Mouse (Mus musculus): ENCODE results near the gene Plk5.
A peak's percentile ranks its signal among the peaks of the same experiment; 100 is the strongest.

The Plk5 gene

DNA sequence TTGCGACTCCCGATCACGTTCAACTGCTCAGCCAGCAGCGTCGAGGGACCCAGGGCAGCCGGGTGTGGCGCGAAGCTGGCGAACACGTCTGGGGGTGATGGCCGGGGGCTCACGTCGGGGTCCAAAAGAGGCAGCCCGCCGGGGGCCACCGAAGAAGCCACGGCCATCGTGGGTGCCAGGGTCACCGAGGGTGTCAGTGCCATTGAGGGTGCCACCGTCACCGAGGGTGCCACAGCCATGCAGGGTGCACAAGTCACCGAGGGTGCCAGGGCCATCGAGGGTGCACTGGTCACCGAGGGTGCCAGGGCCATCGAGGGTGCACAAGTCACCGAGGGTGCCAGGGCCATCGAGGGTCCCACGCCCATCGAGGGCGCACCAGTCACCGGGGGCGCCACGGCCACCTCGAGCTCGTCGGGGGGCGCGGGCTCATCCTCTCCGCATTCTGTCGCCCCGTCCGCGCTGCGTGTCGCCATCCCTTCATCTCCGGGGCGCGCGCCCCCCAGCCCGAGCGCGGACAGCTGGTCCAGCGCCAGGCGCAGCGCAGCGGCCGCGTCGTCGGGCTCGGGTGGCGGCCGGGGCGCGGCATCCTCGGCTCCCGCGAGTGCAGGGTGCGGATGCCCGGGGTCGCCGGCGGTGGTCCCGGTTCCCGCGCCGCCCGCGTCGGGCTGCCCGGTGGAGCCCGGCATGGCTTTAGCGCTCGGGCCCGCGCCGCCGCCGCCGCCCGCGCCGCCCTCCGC, 30.6 kb downstream of the Plk5 start:
- DNase-seq (ENCODE audit: extremely low read depth, low read depth, low spot score), result no peak

DNA sequence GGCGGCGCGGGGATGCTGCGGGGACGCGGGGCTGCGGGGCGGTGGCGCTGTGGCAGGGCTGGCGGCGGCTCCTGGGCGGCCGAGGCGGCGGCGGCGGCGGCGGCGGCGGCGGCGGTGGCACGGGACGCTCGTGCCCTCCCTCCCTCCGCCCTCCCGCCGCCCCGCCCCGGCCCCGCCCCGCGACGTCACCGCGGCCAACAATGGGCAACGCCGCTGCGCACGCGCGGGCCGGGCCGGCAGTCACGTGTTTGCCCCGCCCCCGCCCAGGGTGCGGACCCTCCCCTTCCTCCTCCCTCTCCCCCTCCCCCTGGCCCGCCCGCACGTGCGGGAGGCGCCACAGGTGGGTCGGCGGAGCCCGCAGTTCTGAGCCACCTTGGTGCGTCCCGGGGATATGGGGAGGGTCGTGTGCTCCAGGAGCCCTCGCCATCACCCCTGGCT, 31.3 kb downstream of the Plk5 start, which contains the start of gene Mex3d:
TSS of gene Mex3d (minus strand) at position 138 of the 438 bp plus-strand sequence.
- DNase-seq (ENCODE audit: extremely low read depth, low read depth, low spot score), result no peak

DNA sequence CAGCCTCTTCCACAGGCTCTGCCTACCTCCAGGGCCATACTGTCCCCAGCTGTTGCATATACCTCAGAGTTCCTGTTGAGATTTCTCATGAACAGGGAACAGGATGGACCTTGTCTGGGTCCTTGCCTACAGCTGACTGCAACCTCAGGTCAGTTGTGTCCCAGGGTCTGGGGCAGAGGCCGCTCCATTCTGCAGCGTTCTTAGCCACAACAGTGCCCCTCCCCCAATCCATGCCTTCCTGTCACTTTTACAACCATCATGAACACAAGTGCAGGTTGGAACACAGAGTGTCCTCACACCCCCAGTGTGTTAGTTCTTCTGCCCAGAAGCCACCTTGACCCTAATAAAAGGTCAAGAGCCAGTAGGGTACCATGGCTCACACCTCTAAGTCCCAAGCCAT, 32.5 kb downstream of the Plk5 start:
- no peak for DNase-seq (ENCODE audit: extremely low read depth, low read depth, low spot score)

DNA sequence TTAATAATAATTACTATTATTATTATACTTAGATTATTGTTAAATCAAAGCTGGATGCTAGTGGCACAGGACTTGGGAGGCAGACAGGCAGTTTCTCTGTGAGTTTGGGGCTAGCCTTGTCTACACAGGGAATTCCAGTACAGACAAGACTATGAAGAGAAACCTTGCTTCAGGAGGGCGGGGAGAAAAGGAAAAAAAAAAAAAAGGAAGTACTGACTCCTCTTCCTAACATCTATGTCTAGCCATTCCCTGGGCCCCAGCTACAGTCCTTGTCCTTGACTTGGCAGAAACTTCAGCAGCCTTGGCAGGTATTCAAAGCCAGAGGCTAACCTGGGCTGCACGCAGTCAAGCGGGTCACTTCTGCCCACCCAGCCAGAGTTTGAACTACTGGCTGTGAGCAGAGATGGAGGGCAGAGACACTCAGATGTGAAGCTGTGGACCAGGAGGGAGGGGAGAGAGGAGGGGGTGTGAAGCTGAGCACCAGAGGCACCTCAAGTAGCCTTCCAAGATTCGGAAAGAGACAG, 33.0 kb downstream of the Plk5 start:
- no peak for DNase-seq (ENCODE audit: extremely low read depth, low read depth, low spot score)

DNA sequence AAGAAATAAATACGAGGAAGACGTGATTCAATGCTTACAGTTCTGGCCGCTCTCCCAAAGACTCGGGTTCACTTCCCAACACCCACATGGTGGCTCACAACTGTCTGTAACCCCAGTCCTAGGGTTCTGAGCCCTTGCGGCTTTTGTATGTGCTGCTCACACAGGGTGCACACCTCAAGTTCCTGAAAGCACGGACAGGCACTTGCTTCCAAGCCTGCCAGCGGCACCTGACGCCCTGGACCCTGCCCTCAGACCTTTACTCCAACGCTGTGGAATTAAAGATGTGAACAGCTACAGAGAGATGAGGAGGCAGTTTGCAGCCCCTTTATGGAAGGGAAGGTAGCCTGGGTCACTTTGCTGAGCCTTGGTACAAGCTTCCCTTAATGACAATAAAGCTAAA, 34.4 kb downstream of the Plk5 start:
- no peak for DNase-seq (ENCODE audit: extremely low read depth, low read depth, low spot score)

DNA sequence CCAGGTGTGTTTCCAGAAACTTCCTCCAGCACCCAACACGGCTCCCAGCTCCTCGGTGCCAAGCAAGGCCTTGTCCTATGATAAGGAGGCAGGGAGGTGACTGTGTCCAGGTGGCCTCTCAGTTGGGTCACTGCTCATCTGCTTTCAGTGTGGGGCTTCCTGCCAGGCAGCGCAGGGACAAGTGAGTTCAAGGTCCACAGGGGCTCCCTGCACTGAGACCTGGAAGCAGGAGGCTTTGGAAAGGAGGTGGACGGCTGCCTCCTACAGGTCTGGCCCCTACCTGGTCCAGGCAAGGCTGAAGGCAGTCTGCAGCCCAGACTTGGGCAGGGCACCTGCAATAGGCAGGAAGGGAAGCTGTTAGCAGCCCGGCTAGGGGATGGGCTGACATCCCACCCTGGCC, 36.4 kb downstream of the Plk5 start:
- no peak for DNase-seq (ENCODE audit: extremely low read depth, low read depth, low spot score)

DNA sequence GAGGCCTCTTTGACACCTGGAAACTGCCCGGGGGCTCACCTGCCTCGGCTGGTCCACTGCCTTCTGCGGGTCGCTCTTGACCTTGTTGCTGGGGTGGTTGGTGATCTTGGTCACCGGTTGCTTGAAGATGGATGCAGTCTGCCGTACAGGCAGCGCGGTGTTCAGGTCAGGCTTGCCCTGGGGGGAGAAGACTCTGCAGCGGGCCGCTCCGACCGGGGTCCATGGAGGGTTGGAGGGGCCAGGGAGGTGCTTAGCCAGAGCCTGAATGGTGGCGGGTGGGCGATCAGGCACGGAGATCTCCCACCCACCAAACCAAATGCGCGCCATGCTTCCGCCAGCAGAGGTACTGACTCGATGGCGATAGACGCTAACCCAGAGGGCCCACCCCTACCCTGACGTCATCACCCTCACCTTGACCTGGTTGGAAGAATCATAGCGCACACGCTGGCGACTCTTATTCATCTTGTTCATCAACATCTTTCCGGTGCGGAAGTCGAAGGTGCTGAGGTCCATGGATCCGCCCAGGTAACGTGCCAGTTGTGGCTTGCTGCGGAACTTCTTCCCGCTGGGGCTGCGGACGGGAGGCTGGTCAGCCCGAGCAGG, 38.9 kb downstream of the Plk5 start:
- no peak for DNase-seq (ENCODE audit: extremely low read depth, low read depth, low spot score)

DNA sequence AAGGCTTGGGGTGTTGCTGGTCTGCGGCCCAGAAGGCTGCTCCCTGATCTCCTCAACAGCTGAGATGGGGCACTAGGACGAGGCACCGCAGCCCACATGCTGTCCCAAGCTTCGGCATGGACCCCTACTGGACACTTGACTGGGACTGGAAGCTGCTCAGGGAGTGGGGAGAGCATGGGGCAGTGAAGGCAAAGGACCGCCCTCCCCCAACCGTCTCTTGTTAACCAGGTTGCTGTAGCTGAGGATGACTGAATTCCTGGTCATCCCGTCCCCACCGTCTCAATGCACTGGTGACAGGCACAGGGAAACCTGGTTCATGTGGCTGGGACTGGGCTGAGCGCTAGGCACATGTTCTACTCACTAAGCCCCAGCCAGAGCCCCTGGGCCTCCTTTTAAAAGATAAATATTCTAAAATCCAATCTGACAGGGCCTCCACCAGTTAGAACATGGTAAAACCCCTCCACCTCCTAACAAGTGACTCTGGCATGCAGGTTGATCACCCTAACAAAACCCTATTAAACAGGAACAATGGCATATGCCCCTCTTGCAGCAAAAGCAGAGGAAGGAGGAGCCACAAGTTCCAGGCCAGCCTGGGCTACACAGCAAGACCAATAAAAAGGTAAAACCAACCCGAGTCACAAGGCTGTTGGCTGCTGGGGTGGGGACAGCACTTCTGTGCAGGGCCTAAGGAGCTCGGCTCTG, 40.7 kb downstream of the Plk5 start:
- no peak for DNase-seq (ENCODE audit: extremely low read depth, low read depth, low spot score)

DNA sequence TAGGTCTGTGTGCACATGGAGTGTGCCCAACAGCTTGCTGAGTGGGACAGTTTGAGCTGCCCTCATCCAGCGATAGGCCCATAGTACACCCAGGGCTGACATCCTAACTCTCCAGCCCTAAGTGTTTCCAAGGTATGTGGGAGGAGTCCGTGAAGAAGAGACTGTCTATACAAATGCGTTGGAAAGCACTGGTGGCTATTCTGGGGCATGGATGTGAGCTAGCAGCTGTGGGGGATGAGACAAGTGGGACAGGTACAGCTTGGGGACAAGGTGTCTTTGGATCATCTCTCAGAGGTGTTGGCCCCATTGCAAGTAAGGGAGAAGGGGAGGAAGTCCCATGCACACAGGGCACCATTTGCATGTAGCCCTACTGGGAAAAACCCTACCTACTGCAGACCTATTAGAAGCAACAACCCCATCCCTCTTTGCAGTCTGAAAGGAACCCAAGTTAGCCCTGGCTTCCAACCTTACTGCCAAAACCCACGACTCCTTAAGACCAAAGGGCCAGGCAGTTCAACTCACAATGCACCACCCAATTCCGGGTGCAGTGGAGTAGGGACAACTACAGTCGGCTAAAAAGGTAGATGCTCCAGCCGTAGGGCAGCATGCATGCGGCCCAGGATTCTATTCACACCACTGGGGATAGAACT, 41.4 kb downstream of the Plk5 start:
- DNase-seq (ENCODE audit: extremely low read depth, low read depth, low spot score), result no peak

DNA sequence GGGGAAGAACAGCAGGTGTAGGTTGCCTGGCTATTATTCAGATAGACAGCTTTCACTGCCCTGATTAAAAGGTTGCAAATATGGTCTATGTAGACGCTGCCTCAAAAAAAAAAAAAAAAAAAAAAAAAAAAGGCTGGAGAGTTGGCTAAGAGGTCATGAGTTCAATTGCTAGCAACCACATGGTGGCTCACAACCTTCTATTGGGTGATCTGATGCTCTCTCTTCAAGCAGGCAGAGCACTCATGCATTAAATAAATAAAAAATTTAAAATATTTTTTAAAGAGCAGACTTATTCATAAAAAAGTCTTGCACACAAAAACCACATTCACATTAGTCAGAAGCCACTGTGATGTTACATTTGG, 41.9 kb downstream of the Plk5 start:
- no peak for DNase-seq (ENCODE audit: extremely low read depth, low read depth, low spot score)

DNA sequence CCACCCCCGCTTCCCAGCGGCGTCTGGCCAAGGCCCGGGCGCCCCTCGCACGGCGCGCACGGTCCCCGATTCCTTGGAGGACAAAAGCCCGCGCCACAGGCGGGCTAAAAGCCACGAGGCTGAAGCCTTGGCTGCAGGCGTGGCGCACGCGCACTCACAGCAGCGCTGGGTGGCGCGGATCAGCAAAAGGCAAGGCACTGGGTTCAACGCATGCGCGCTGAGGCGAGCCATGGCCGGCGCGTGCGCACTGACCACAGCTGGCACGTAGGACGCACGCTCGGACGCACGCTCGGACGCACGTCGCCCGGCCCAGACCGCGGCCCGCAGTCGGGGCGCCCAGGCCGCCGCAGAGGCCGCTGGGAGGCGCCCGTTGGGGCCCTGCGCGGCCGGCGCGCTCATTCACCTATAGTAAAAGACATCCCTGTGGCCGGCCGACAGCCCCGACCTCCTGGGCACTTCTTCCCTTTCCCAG, 42.5 kb downstream of the Plk5 start:
- DNase-seq (ENCODE audit: extremely low read depth, low read depth, low spot score), result no peak

DNA sequence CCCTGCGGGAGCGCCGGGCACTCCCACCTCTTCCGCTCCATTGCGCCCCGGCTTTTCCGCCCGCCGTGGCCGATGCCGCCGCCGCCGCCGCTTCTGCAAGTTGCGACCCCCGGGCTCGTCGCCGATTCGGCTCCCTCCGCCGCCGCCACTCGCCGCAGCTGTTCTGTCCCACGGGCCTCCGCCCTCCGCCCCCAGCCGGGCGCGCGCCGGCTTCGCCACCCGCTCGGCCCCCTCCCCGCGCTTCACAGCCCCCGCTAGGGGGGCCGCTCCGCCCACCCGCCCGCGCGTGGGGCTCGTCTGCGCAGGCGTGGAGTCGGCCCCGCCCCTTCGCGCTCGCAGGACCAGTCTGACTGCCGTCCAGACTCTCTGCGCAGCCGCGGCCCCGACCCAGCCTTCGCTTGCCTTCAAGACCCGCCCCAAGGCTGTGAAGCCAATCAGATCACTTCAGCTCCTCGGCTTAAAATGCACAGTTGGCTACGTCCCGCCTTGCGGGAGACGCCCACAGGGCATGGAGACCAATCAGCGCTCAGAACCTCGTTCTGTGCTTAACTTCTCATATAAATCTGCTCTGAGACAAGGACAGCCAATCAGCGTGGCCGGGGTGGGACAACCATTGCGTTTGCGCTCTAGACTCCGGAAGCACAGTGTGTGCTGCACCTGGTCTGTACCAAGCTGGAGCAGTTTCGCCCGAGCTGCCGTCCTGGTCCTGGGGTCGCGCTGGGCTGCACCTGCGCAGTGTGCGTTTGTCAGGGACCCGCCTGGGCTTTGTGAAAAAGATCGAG, 43.1 kb downstream of the Plk5 start, which contains the start of gene Mbd3:
TSS of gene Mbd3 (minus strand) at position 360 of the 782 bp plus-strand sequence.
- DNase-seq (ENCODE audit: extremely low read depth, low read depth, low spot score), result peak; percentile 98

DNA sequence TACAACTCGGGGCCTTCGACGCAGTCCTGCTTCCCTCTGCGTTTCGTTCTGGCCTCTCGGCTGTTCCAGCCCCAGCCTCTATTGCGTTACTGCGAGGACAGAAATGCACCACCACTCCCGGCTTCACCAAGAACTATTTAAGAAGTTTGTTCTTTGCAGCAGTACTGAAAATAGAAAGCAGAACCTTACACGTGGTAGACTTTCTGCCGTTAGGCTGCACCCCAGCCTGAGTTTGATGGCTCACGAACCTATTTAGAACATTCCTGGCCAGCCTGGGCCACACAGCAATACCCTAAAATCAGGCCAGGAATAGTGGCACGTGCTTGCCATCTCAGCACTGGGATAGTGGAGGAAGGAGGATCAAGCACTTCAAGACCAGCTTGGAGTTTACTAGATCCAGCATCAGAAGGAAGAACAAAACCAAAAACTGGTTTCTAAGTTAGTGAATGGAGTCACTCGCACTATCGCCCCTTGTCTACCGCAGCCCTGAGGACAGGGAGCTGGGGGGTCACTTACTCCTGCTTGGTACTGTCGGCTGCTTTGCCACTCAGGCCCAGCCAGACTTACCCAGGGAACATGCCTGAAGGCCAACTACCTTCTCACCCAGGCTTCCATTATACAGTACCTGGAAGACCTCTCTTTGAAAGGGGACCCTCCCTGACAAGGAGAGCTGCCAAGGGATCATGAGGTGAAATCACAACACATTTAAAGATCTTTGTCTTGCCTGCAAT, 43.9 kb downstream of the Plk5 start:
- DNase-seq (ENCODE audit: extremely low read depth, low read depth, low spot score), result no peak

DNA sequence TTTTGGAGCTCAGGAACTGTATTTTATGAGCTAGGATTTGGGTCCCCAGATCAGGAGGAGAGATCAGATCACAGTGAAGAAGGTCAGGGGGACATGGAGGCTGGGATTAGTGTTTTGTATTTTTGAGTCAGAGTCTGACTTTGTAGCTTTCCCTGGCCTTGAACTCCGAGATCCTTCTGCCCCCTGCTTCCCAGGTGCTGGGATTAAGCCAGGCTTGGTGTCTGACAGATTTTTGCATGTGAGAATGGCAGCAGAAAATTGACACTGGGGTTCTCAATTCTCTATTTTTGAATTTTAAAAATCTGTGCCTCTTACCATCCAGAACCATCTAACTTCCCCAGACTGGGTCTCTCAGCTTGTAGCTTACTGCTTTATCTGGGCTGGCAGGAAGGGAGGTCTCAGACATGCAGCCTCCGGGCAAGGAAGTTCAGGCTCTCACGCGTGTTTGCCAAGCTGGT, 44.5 kb downstream of the Plk5 start:
- DNase-seq (ENCODE audit: extremely low read depth, low read depth, low spot score), result no peak

DNA sequence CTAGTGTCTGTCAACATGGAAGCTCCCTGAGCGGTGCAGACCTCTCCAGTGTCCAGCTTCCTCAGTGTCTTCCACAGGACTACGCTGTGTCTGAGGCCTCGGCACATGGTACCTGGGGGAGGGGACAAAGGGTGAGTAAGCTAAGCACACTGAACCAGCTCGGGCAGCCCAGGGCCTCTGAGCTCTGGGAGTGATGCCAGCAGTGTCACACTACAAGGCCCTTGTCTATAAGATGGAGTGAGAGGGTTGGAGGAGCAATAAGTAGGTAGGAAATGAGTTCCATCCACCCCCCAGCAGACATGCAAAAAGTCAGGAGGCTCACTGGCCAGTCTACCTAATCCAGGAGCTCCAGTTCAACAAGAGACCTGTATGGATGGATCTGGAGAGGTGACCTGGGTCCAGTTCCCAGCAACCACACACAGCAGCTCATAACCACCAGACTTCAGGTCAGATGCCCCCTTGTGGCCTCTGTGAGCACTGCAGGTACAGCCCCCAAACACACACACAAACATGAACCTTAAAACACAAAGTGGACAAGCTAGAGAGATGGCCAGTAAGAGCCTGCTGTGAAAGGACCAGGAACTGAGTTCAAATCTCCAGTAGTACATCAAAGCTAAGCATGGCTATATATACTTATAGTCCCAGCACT, 46.9 kb downstream of the Plk5 start:
- DNase-seq (ENCODE audit: extremely low read depth, low read depth, low spot score), result no peak

DNA sequence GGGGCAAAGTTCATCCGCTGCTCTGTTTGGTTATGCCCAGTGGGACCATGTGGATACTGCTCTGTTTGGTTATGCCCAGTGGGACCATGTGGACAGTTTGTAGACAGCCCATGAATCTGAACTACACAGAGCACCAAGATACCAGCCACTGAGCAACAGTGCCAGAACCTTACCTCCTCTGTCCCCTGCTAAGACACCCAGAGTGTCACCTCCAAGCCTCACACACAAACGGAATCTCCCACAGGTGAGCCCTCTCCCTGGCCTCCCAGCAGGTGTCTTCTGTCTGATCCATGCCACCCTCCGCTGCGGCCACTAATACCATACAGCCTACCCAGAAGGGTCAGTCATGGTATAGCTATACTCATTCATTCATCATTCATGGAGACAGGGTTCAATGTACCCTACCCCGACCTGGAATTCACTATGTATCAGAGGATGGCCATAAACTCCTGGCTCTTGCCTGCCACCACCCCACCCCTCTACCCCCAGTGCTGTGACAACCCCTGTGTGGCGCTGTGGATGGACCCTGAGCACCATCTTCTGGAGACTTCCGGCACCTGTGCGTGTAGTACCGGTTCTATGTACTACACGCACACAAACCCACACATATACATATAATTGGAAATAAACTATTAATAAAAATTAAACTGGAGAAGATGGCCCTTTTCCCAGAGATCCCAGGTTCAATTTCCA, 49.4 kb downstream of the Plk5 start:
- no peak for DNase-seq (ENCODE audit: extremely low read depth, low read depth, low spot score)

DNA sequence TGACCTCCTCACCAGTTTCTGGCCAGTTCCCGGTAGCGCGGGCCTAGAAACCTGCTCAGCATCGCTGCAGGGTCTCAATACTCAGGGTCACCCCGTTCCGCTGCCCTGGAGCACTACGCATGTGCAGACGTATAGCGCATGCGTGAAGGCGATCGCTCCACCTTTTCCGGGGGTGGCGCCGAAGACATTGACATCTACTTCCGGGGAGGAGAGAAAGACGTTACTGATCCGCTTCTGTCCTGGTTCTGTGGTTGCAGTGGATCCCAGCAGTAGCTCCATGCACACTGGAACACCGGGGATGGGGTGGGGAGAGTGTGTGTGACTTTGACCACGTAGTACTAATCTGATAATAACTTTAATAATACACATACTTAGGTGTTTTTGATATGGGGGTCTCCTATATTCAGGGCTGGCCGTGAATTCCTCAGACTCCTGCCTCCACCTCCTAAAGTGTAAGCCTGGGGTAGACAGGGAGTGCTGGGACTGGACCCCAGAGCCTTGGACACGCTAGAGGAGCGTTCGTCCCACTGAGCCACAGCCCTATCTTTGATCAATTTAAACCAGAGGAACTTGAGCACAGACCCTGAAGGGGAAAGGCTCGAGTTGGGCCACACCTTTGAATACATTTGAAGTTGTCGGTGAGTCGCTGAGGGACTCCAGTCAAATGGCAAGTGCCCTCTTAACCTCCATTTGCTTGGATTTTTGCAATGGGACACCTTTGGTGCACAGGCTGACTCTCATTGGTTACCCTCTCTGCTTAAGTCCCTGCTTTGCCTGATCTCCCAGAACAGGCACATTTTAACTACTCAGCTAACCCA, 50.6 kb downstream of the Plk5 start, which contains the start of gene Uqcr11:
TSS of gene Uqcr11 (minus strand) at position 147 of the 818 bp plus-strand sequence.
- no peak for DNase-seq (ENCODE audit: extremely low read depth, low read depth, low spot score)

DNA sequence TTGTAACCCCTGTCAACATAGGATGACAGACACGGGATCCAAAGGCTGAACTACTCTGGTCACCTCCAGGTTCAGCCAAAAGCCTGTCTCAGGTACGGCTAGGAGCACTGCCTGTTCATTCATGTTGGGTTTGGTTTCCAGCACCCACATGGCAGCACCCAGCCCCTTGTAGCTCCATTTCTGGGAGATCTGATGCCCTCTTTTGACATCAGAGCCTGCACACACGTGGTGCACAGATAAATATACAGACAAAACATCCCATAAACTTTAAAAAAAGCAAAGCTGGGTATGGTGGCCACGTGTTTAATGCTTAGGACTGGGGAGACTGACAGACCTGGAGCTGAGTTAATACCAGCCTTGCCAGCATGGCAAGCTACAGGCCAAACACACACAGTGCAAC, 51.7 kb downstream of the Plk5 start:
- DNase-seq (ENCODE audit: extremely low read depth, low read depth, low spot score), result no peak
